Mouse (Mus musculus) gastrocnemius, postnatal 14 days (tissue): ENCODE measurements around the gene Gm13290. TPM values are rescaled to one million over a fixed set of nuclear protein-coding genes. Genes with fewer than 3 reads are reported as not detected.

ENCODE experiments used
- total RNA-seq, 2 experiments: library from RNA; stranded (reverse); gene quantifications; 2 replicates each; pipeline ENCODE4 v1.2.3; 2021

Gene Gm13290
- total RNA-seq, 2 experiments from 2014 or later = not detected

Other genes with a start within 250 kb of the Gm13290 start
- gene Ifna15, start 215.6 kb upstream of the Gm13290 start, total RNA-seq = not detected
- not detected for gene Ifna14, start 202.0 kb upstream of the Gm13290 start, total RNA-seq
- gene Ifna9, start 181.4 kb upstream of the Gm13290 start, total RNA-seq = not detected
- not detected for gene Ifna12, start 170.5 kb upstream of the Gm13290 start, total RNA-seq
- not detected for gene C87499, start 139.4 kb upstream of the Gm13290 start, total RNA-seq
- not detected for gene Ifna13, start 129.4 kb upstream of the Gm13290 start, total RNA-seq
- not detected for gene Ifna16, start 96.9 kb upstream of the Gm13290 start, total RNA-seq
- gene Ifna2, start 89.9 kb upstream of the Gm13290 start, total RNA-seq = not detected
- gene Ifnab, start 82.5 kb upstream of the Gm13290 start, total RNA-seq = not detected
- gene Gm26566, start 52.0 kb upstream of the Gm13290 start, total RNA-seq = under 1 TPM in 1 of 2 experiments, not detected in 1; 0.41 TPM
- 10 to 100 TPM; 51.0 to 57.1 TPM for gene Klhl9, start 51.4 kb upstream of the Gm13290 start, total RNA-seq
- gene Gm13271, start 19.0 kb upstream of the Gm13290 start, total RNA-seq = not detected
- not detected for gene Gm13283, start 13.7 kb upstream of the Gm13290 start, total RNA-seq
- not detected for gene Gm13289, start 3.1 kb downstream of the Gm13290 start, total RNA-seq
- gene Gm13272, start 6.0 kb downstream of the Gm13290 start, total RNA-seq = not detected
- gene Ifnz, start 8.3 kb downstream of the Gm13290 start, total RNA-seq = not detected
- gene Gm13276, start 11.9 kb downstream of the Gm13290 start, total RNA-seq = not detected
- gene Gm13277, start 14.8 kb downstream of the Gm13290 start, total RNA-seq = not detected
- gene Gm13278, start 17.7 kb downstream of the Gm13290 start, total RNA-seq = not detected
- gene Gm13275, start 20.7 kb downstream of the Gm13290 start, total RNA-seq = not detected
- not detected for gene Gm13279, start 23.6 kb downstream of the Gm13290 start, total RNA-seq
- not detected for gene Gm13285, start 25.8 kb downstream of the Gm13290 start, total RNA-seq
- gene Gm13287, start 29.4 kb downstream of the Gm13290 start, total RNA-seq = not detected
- not detected for gene Gm13288, start 31.7 kb downstream of the Gm13290 start, total RNA-seq
- not detected for gene Ifna7, start 42.4 kb downstream of the Gm13290 start, total RNA-seq
- not detected for gene Ifna11, start 46.1 kb downstream of the Gm13290 start, total RNA-seq
- gene Ifna6, start 53.6 kb downstream of the Gm13290 start, total RNA-seq = not detected
- gene Ifna5, start 61.7 kb downstream of the Gm13290 start, total RNA-seq = not detected
- gene Ifna4, start 68.0 kb downstream of the Gm13290 start, total RNA-seq = not detected
- not detected for gene Ifna1, start 76.3 kb downstream of the Gm13290 start, total RNA-seq
- gene Ifne, start 106.4 kb downstream of the Gm13290 start, total RNA-seq = not detected